Mouse (Mus musculus) left cerebral cortex, postnatal 36 days (tissue): ENCODE results near the gene Esrra. TPM values are rescaled to one million over a fixed set of nuclear protein-coding genes. Genes with fewer than 3 reads are reported as not detected.
A peak's percentile ranks its signal among the peaks of the same experiment; 100 is the strongest.
"Not testable (repeated sequence)": the region's sequence is repeated elsewhere in the genome, so short reads cannot be mapped to it uniquely, and the experiment has no call there.

ENCODE experiments used
- DNase-seq, 2 experiments: peaks; one replicate each; pipeline ENCODE4 v3.0.0; 2021 to 2022; ENCODE audit warnings: low spot score in 2 of 2, mixed read lengths in 1 of 2
- intact Hi-C: fragments of 180-260 bp; cut with DNase I; formaldehyde crosslinking; loops from one replicate; pipeline ENCODE4 v1.15.1; 2025
- total RNA-seq, 2 experiments: library from RNA; stranded (reverse); gene quantifications; 2 replicates each; pipeline ENCODE4 v1.2.3; 2021

Esrra gene
- total RNA-seq, 2 experiments from 2014 or later: 60.6 to 66.4 TPM

DNA sequence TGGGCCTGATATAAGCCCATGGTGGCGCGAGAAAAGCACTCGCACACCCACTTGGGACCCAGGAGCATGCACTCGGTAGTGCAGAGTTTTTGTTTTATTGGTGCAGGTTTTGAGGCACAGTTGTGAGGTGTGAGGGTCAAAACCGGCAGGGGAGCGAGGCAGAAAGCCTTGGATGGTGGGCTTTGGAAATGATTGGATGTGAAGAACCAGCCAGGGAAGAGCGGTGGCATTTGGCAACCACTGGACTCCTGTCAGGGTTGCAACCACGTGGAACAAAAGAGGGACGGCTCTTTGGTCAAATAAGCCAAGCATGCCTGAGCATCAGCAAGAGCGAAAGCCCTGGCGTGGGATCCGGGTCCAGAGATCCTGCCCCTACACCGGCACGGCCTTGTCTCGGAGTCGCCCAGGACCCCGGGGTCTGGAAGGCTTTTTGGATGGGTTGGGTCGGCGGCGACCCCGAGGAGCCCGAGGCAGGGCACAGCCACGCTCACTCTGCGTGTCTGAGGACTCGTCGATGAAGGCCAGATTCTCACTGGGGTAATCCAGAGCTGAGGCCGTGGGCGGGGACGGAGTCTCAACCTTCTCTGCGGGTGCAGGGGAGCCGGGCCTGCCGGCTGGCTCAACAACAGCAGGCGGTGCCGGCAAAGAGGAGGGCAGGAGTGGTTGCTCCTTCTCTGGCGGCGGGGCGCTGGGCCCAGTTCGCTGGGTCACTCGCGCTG lies 4.2 kb upstream of the Esrra start:
- intact Hi-C loops: loop anchor here (10.0 kb wide), 1 partner anchor 99 kb away; no protein-coding TSS in a partner anchor

DNA sequence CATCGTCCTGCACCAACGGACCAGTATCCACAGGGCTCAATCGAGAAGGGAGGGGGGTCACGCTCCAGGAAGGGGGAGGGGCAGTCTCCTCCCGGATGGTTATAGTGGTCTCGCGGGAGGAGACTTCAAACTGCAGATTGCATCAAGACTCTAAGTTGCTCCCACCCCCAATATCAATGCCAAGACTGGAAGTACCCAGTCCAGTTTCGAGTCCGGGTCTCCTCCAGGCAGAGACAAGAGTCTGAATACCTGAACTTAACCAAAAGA lies 3.6 kb upstream of the Esrra start, which contains the start of gene Catsperz:
TSS of gene Catsperz (minus strand) at position 74 of the 267 bp plus-strand sequence.
- no peak for DNase-seq

More for the DNA sequence above, 4.2 kb upstream of the Esrra start:
- DNase-seq: no peak

DNA sequence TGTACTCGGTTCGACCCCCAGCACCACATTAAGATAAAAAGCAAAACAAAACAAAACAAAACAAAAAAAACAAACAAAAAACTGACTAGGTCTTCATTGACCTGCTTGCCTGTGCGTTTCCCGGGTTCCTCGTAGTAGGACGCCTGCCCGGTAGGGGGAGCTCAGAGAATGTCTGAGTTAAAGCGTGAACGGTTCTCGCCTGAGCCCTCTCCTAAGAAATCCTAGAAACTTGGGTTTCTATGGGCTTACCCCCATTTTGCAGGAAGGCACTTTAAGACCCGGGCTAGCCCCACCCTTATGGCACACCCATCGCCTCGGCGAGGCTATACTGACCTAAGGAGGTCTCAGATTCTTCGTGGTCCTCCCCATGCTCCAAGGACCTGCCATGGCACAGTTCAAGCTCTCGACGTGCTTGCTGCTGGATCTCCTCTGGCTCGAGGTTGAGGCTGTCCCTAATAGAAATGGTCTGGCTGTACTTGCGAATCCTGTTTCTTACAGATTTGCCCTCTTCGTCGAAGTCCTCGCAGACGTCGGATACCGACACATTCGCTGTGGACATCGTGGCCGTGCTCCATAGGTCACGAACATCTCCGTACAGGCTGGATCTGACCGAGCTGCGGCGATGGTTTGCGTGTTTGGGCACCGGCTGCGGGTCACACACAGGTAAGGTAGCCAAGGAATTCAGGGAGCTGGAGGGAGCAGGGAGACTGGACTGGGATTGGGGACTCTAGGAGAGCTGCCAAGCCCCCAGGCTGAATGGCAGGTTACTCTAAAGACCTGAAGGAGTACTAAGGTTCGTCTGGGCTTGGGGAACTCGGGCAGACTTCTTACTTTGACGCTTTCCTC lies 3.1 kb upstream of the Esrra start:
- intact Hi-C loops: loop anchor here (10.0 kb wide), 1 partner anchor 100 kb away; no protein-coding TSS in a partner anchor
- peak; percentile 78 to 88 for DNase-seq

More for the DNA sequence above, 3.6 kb upstream of the Esrra start, which contains the start of gene Catsperz:
- intact Hi-C loops: loop anchor here (10.0 kb wide), 1 partner anchor 100 kb away; no protein-coding TSS in a partner anchor

DNA sequence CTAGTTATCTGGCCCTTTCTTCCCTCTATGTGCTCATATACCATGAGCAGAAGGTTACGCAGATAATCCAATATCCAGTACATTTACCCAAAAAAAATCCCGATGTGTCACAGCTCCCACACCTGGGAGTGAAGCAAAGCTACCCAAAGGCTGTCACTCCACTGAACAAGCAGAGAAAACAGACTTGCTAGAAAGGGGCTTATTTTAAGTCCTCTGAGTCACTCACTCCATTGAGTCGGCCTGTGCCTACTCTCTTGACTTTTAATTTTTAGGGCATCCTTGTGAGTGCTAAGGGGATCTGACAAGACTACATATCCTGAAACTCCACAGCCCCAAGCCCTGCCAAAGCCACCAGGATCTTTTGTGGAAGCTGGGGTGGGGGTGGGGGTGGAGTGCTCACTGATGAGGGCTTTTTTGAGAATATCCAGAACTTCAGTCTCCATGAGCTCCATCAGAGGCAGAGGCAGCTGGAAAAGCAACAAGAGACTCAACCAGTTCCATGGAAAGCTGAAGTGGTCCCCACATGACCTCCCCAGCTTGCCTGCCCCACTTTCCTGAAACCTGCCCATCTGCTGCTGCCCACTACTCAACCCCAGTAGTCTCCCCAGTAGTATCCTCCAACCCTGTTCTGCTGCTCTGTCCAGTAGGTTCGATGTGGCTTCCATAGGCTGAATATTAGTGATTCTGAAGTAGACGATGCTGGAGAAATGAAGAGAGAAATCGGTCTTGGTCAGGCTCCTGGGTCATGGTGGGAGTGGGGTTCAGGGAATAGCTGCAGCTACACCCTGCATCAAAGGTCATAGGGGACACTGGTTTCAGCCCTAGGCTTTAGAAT lies 1.5 kb upstream of the Esrra start:
- intact Hi-C loops: loop anchor here (10.0 kb wide), 1 partner anchor 102 kb away; no protein-coding TSS in a partner anchor

DNA sequence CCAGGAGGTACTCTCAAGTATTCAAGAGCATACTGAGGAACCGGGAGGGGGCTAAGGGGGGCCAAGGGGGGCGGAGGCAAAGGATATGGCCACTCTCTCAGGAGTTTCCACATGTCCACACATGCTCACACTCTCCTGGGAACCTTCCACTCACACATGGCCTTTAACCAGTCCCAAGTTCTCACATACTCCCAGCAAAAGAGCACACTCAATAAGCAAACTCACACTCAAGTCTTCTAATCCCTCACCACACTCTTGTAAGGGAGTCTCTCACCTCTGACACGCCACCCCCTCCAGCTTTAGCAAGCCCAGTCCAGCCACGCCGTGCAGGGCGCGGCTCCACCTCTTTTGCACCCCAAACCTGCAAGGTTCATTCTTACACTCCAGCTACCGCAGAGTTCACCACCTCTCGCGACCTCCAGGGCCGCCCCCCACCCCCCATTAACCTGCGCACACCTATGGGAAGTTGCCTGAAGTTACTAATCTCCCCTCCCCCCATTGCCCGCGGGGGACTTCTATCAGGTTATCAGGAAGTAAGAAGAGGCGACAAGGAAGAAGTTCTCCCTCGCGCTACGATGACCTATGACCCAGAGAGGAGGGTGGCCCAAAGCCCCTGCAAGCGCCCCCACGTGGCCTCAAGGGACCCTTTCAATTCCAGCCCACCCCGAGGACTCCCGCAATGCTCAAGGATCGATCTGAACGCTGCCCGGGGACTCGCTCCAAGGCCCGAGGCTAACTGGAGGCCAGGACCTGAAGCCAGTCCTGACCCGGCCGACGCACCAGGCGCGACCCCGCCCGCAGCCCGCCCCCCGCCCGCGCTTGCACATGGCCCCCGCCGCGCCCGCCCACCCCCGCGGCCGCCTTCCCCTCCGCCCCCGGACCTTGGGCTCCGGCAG lies 624 bp downstream of the Esrra start:
- DNase-seq: peak in 1 of 2 experiments; percentile 39
- intact Hi-C loops: loop anchor here (1.0 to 10.0 kb wide), 3 partner anchors 20 to 104 kb away; partner anchors contain the start of gene Bad

More for the DNA sequence above, 1.5 kb upstream of the Esrra start:
- no peak for DNase-seq

DNA sequence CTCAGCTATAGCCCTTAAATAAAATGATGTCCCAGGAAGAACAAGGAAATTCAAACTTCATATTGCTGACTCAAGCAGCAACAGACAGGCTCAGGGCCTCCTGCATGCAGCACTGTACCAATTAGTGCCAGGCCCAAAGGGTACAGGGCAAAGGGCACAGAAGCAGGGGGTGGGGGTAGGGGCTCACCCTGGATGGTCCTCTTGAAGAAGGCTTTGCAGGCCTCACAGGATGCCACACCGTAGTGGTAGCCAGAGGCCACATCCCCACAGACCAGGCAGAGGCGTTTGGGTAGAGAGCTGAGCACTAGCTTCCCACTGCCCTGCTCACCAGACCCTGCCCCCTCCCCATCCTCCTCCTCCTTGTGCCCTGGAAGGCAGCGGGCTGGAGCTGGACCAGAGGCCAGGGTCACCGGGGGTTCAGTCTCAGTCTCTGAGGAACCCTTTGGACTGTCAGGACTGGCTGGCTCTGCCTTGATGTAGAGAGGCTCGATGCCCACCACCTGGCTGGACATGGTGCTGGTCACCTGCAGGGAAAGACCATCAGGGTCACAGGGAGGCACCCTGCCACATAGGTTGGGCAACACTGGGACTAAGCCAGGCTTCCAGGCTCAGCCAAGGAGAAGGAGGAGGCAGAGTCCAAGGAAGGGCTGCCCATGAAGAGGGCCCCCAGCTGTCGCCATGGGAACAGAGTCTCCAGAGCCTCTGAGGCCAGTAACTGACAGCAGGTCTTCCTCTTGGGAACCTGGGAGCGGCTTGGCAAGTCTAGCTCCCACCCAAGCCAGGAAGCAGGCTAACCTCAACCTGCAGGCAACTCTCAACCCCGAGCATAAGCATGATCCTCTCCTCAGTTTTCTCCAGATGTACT lies 1.5 kb downstream of the Esrra start:
- no peak for DNase-seq

DNA sequence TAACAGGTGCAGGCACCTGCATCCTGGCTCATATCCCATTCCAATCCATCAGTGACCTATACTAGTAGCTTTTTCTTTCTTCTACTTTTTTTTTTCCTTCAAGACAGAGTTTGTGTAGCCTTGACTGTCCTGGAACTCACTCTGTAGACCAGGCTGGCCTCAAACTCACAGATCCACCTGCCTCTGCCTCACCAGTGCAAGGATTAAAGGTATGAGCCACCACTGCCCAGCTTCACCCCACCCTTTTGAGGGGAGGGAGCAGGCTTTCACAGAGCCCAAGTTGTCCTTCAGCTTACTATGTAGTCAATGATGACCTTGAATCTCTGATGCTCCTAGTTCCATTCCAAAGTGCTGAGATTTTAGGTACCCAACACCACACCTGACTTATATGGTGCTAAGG lies 2.2 kb downstream of the Esrra start:
- DNase-seq: no peak
- intact Hi-C loops: no loop called here

More for the DNA sequence above, 1.5 kb downstream of the Esrra start:
- intact Hi-C loops: loop anchor here (2.0 to 10.0 kb wide), 2 partner anchors 59 to 105 kb away; no protein-coding TSS in a partner anchor

DNA sequence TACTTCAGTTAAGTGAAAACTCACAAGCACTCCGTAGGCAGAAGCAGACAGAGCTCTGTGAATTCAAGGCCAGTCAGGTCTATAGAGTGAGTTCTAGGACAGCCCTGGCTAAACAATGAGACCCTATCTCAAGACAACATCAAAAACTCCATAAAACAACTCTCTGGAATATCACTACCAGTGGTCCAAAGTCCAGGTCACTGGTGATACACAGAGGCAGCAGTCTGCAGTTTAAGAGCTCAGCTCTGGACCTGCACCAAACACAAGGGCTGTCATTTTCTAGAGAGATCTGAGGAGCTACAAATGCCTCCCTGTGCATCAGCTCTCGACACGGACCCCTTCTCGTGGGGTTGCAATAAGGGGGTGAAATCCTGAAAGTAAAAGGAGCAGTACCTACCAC lies 3.3 kb downstream of the Esrra start:
- DNase-seq: no peak
- intact Hi-C loops: no loop called here

DNA sequence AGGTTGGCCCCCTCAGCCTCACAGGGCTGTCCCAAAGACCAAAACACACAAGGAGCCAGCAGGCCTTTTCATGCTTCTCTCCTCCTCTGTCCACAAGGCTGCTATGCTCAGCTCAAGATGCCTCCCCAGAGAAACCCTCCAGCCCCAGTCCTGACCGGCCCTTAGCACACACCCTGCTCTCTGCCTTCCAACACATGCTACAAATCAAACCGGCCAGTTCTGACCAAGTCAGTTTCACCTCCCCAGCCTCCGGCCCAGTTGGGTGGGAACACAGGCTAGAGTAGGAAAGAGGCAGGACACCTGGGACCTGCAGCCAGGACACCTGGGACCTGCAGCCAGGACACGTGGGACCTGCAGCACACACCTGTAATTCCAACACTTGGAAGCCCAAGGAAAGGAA lies 5.1 kb downstream of the Esrra start:
- intact Hi-C loops: no loop called here
- no peak for DNase-seq

DNA sequence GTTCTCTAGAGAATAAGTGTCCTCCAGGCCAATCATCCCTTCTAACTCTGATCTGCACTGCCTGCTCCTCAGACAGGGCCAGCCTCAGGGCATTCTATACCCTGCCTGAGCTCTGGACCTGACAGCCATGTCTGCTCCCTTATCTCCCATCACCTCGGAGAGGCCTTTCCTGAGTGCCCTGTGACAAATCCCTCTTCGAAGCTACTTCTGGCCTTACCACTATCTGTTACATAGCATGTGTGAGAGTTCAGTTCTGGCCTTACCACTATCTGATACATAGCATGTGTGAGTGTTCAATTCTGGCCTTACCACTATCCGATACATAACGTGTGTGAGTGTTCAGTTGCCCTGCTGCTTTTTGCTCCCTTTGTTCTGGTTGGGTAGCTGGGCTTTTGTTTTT lies 6.3 kb downstream of the Esrra start:
- DNase-seq: no peak
- intact Hi-C loops: no loop called here

DNA sequence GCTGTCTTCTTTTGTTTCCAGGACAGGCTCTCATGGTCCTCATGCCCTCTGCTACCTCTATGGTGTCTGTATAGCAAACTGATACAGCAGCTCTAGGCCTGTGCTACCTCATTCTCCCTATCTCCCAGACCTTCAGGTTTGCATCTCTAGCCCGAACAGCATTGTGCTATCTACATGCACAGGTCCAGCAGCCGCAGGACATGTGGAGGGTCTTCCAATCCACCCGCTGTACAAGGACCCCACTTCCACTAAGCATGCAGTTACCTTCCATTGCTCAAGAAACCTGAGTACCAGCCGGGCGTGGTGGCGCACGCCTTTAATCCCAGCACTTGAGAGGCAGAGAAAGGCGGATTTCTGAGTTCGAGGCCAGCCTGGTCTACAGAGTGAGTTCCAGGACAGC lies 7.1 kb downstream of the Esrra start:
- DNase-seq: no peak
- intact Hi-C loops: no loop called here

DNA sequence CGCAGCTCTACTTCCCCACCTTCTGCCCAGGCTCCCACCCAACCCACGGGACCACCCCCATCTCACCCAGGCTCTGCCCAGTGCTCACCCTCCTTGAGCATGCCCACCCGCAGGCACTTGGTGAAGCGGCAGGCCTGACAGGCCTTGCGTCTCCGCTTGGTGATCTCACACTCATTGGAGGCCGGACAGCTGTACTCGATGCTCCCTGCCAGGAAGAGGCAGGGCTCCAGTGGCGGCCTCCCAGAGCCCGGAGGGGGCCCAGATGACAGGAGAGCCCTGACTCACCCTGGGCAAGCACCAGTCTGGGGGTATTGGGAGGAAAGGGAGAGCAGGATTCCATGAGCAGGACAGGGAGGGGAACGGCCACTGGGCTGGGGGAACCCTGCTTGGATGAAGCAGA lies 7.6 kb downstream of the Esrra start:
- intact Hi-C loops: no loop called here

DNA sequence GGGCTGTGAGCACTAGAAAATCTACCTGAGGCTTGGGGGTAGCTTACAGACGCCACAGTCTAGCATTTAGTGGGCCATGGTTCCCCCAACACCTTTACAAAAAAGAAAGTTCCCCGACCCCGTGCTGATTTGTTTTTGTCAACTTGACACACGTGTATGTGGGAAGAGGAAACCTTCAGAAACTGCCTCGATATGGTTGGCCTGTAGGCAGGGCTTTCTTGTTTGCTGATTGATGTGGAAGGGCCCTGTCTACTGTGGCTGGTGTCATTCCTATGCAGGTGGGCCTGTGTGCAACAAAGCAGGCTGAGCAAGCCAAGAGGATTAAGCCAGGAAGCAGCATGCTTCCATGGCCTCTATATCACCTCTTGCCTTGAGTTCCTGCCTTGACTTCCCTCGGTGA lies 8.6 kb downstream of the Esrra start:
- intact Hi-C loops: no loop called here
- no peak for DNase-seq

More for the DNA sequence above, 7.6 kb downstream of the Esrra start:
- DNase-seq: no peak

DNA sequence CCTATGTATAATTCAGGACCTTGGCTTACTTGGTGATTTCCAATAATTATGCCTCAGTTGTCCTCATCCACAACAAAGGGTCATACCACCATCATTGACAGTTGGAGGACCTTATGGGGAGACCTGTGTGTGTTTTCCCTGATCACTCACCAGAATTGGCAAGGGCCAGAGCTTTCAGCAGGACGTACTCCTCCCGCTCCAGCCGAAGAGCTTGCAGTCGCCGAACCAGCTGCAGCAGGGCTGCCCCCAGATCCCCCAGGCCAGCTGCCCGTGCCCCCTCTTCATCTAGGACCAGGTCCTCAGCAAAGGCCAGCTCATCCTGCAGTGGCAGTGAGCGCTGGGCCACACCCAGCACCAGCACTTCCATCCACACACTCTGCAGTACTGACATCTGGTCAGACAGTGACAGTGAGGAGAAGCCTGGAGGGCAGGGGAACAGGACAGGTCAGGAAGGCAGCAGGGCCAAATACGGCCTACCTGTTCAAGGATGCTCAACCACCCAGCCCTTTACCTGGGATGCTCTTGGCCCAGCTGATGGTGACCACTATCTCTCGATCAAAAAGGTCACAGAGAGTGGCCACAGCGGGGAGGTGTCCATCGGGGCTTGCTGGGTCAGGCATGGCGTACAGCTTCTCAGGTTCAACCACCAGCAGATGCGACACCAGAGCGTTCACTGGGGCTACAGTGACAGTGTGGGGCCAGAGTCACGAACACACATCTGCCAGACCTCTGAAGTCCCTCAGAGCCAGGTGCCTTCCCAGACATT lies 9.2 kb downstream of the Esrra start:
- intact Hi-C loops: no loop called here
- no peak for DNase-seq

DNA sequence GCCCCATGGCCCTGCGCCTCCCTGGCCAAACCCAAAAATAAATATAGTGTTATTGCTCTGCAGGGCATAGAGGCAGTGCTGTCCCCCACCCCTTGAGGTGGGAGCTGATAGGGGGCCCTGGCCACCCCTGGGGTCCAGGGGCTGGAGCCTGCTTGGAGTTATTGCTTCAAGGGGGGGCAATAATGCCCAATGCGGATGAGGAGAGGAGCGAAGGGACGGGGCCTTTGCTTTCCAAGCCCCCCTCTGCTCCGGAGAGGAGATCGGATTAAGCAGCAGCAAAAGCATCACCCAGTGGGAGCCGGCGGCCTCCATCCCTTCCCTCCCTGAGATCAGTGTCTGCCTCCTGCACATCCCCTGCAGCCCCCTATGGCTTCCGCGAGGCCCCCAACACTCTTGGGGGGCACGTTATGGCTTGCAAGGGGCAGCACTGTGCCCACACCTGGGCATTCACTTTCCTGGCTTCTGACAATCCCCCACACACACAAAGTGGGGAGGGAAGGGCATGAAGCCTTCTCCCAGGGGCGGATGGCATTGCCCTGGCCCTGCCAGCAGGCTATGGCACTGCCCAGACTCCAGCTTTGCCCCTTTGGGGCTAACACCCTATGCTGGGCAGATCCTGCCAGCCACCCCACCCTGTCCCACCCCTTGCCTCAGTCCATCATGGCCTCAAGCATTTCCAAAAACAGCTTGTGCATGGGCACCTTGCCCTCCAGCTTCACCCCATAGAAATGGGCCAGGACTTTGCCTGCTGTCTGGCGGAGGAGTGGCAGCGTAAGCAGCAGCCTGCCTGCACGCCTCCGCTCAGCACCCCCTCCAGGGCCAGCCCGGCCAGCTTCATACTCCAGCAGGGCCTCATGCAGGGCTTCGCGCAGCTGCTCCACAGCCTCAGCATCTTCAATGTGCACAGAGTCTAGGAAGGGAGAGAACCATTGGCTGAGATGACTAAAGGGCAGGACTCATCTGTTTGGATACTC lies 10.2 kb downstream of the Esrra start:
- intact Hi-C loops: no loop called here
- no peak for DNase-seq

DNA sequence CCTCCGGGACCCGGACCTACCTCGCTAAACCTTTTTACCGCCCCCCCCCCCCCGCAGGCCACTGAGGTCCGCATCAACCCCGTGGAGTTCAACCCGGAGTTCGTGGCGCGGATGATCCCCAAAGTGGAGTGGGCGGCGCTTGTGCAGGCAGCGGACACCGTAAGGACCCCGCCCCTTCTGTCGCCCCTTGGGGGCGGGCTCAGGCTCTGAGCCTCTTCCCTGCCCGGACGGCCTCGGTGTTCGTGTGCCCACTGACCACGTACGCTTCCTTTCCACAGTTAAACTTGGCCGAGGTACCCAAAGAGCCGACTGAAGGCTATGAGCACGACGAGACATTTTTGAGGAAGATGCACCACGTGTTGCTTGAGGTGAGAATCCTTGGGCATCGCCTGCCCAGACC lies 11.3 kb downstream of the Esrra start:
- DNase-seq, intact Hi-C loops: not testable (repeated sequence)
